Mouse (Mus musculus) liver, adult 2 months (tissue): ENCODE measurements around the gene Gimap9. TPM values are rescaled to one million over a fixed set of nuclear protein-coding genes. Genes with fewer than 3 reads are reported as not detected.
"Not testable (repeated sequence)": the region's sequence is repeated elsewhere in the genome, so short reads cannot be mapped to it uniquely, and the experiment has no call there.

ENCODE experiments used
- DNase-seq: peaks from one replicate; pipeline ENCODE4 v3.0.0-alpha.2; 2011; ENCODE audit warnings: low read depth, low spot score; ENCODE audit errors: extremely low read depth
- H3K27ac ChIP-seq: fragments of 200-500 bp; replicated peaks from 2 replicates; pipeline ENCODE4 v1.5.1; 2012; ENCODE audit warnings: low read depth, mild to moderate bottlenecking, control low read depth, inconsistent platforms, low read length; ENCODE audit not compliant: insufficient read depth
- H3K27me3 ChIP-seq: fragments of 200-500 bp; 2 replicates; pipeline ENCODE4 v1.6.1; 2012; ENCODE audit warnings: mild to moderate bottlenecking, moderate library complexity, low read length, inconsistent platforms; ENCODE audit not compliant: control insufficient read depth, insufficient read depth
- H3K36me3 ChIP-seq: fragments of 200-500 bp; 2 replicates; pipeline ENCODE4 v1.6.1; 2012; ENCODE audit warnings: low read length, inconsistent platforms; ENCODE audit not compliant: control insufficient read depth, insufficient read depth
- H3K4me1 ChIP-seq: fragments of 200-500 bp; 2 replicates; pipeline ENCODE4 v1.6.1; 2011; ENCODE audit warnings: low read length; ENCODE audit not compliant: control insufficient read depth, insufficient read depth
- H3K4me3 ChIP-seq: fragments of 200-500 bp; 2 replicates; pipeline ENCODE4 v1.5.1; 2011; ENCODE audit warnings: low read depth, mild to moderate bottlenecking, control low read depth, low read length, moderate library complexity; ENCODE audit not compliant: insufficient read depth
- H3K79me2 ChIP-seq: fragments of 200-500 bp; 2 replicates; pipeline ENCODE4 v1.6.1; 2012; ENCODE audit warnings: inconsistent platforms, mild to moderate bottlenecking, low read length, moderate library complexity; ENCODE audit not compliant: control insufficient read depth, insufficient read depth
- H3K9ac ChIP-seq: fragments of 200-500 bp; 2 replicates; pipeline ENCODE4 v1.6.1; 2012; ENCODE audit warnings: low read depth, mild to moderate bottlenecking, control low read depth, inconsistent platforms, low read length
- CTCF ChIP-seq: fragments of 200-500 bp; IDR thresholded peaks from 2 replicates; pipeline ENCODE4 v1.5.1; 2011; ENCODE audit warnings: low read depth, low read length, control low read depth
- POLR2A ChIP-seq: fragments of 200-500 bp; IDR thresholded peaks from 2 replicates; pipeline ENCODE4 v1.6.1; 2011; ENCODE audit warnings: low read length, control low read depth; ENCODE audit not compliant: insufficient read depth; ENCODE audit errors: extremely low read depth
- WGBS: fragments of 180-500 bp; shearing (Covaris S2); methylation state at CpG from one replicate; pipeline ENCODE4 v1.1.7; 2018; 5-methylcytosine and 5-hydroxymethylcytosine counted together
- polyA plus RNA-seq: library from polyadenylated mRNA; depleted of rRNA; stranded (reverse); fragments of >200 nt; gene quantifications from 2 replicates; pipeline ENCODE4 v1.2.3, GENCODE M21; 2012
- total RNA-seq: library from RNA; depleted of rRNA; stranded (reverse); fragments of >200 nt; gene quantifications from 2 replicates; pipeline ENCODE4 v1.2.3, GENCODE M21; 2014

Gimap9 gene
- total and polyA plus RNA-seq, 2 experiments = 4.2 to 12.2 TPM

DNA sequence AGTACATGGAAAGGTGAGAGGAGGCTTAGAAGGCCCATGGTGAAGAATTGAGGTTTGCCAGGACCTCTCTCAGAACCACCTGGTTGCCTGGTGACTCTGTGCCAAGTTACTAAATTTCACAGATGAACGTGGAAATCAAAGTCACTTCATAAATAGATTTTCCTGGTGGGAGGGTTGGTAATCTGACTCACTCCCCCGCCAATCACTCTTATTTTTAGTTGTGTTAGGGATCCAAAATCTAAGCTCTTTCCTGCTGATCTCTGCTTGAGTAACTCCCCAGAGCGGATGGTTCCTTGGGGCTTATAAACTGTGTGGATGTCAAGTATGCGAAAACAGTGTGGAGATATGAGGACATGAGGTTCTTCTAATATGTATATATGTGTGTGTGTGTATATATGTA, 6.3 kb downstream of the Gimap9 start:
- peaks cover 6% of the 10 kb centered on the region; the same call in 1 of the 2 replicates for H3K4me1 ChIP-seq
- H3K4me3 ChIP-seq = no peak overlapping the region
- TF ChIP-seq POLR2A = no peak
- TF ChIP-seq CTCF = no peak
- WGBS = 79% methylated on average over 4 of the region's 4 CpGs
- peaks cover 7% of the 10 kb centered on the region for H3K36me3 ChIP-seq
- 0 out of 2 replicates have a peak overlapping the region, but pooled peaks have one; percentile 62 for H3K9ac ChIP-seq
- no peak for DNase-seq
- H3K27ac ChIP-seq = peak overlapping the region; percentile 74
- H3K79me2 ChIP-seq = peaks cover 3% of the 10 kb centered on the region; the same call in 1 of the 2 replicates
- H3K27me3 ChIP-seq = no peaks in the 10 kb centered on the region

DNA sequence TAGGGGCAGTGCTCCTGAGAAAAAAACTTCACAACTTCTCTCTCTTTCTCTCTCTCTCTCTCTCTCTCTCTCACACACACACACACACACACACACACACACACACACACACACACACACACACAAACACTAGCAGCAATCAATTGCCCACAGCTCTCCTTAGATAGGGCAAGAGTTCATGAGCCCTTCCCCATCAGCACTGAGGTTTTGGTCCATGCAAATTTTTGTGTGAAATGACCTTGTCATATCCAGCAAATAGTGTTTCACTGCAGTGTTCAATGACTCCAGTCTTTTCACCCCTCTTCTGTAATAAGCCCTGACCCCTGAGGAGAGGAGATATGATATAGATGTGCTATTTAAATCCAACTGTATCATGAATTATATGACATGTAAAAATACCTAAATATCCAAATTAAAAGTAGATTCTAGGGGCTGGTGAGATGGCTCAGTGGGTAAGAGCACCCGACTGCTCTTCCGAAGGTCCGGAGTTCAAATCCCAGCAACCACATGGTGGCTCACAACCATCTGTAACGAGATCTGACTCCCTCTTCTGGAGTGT, 7.4 kb downstream of the Gimap9 start:
- H3K4me1 ChIP-seq, H3K27me3 ChIP-seq, H3K27ac ChIP-seq, H3K4me3 ChIP-seq, DNase-seq, H3K79me2 ChIP-seq, H3K36me3 ChIP-seq, H3K9ac ChIP-seq: not testable (repeated sequence)
- 97% methylated on average over 4 of the region's 4 CpGs for WGBS

DNA sequence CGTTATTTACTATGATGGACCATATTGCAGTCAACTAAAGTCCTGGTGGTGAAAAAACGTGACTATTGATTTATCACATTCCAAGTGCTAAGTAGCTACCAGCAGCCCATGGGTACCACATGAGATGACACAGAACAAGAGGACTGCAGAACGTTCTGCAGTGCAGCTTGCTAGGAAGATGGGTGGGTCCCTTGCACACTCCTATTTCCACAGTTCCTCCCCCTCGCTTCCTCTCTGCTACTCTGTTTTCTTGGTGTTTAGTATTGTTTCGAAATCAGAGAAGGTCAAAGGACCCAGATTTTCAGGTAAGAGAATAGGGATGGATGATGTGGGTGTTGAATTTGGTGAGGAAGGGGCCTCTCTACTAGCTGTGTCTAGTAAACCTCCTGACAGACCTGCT, 8.4 kb downstream of the Gimap9 start, which contains the start of gene Gimap4:
Gene Gimap4, plus strand, starts transcription at position 231 of the 400 bp plus-strand sequence.
- Histone ChIP-seq H3K79me2 (no peaks in the 10 kb centered on the region), H3K27ac (peak within 1 kb of the TSS; percentile 79), H3K27me3 (no peaks in the 10 kb centered on the region), H3K4me1 (peaks cover 4% of the 10 kb centered on the region; the same call in 1 of the 2 replicates), H3K4me3 (peak within 1 kb of the TSS; percentile 44), H3K36me3 (peaks cover 4% of the 10 kb centered on the region), H3K9ac (peak within 1 kb of the TSS; percentile 34)
- DNase-seq = no peak
- WGBS = 39% methylated on average over 5 of the region's 5 CpGs
- TF ChIP-seq CTCF = no peak
- TF ChIP-seq POLR2A = no peak

DNA sequence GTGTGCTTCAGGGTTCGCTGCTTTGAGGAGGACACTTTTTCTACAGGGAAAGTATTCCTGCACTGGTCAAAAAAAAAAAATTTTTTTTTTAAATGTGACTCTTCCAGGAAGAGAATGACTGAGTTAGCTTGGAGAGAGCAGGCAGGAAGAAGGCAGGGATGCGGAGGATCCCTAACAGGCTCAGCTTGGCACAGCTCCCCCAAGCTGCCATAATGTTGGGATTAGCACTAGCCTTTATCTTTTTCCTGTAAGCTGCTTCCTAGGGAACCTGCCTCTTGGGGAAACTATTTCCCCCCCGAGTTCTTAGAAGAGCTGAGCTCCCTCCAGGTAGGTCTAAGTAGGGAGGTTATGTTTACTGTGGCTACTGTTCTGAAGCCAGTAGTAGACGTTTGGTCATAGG, 8.9 kb downstream of the Gimap9 start:
- Histone ChIP-seq H3K4me1 (peaks cover 4% of the 10 kb centered on the region; the same call in 1 of the 2 replicates), H3K4me3 (peak overlapping the region; percentile 44), H3K27me3 (no peaks in the 10 kb centered on the region), H3K36me3 (peaks cover 2% of the 10 kb centered on the region), H3K79me2 (no peaks in the 10 kb centered on the region), H3K27ac (peak overlapping the region; percentile 79), H3K9ac (peak overlapping the region; percentile 34)
- DNase-seq = no peak
- WGBS = 68% methylated on average over 4 of the region's 4 CpGs
- no peak for TF ChIP-seq POLR2A
- TF ChIP-seq CTCF = no peak

DNA sequence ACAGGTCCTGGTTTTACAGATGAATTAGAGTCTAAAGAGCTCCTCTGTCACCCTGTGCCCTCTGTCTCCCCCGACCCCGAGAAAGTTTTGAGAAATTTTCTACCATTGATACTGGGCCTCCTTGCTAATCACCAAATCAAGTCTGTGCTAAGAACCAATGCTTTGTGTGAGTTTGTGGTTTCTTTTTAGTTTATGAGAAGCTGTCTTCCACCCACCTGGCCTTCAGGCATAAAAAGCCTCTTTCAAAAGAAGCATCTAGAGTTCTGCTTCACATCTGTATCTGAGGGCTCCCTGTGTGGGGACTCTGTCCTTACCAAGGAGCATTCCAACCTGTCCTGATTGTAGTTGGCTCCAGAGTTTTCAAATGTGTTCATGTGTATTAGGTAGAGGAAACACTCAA, 9.3 kb downstream of the Gimap9 start:
- 73% methylated on average over 2 of the region's 2 CpGs for WGBS
- no peaks in the 10 kb centered on the region for H3K79me2 ChIP-seq
- TF ChIP-seq POLR2A (no peak), CTCF (no peak)
- H3K27me3 ChIP-seq = no peaks in the 10 kb centered on the region
- H3K4me3 ChIP-seq = peak overlapping the region; percentile 44
- no peak for DNase-seq
- H3K4me1 ChIP-seq = peaks cover 4% of the 10 kb centered on the region; the same call in 1 of the 2 replicates
- H3K27ac ChIP-seq = peak overlapping the region; percentile 79
- H3K36me3 ChIP-seq = peaks cover 2% of the 10 kb centered on the region; the same call in 1 of the 2 replicates
- H3K9ac ChIP-seq = peak overlapping the region; percentile 34
